Mouse (Mus musculus) forebrain, embryonic 16.5 days (tissue): ENCODE results near the gene Cnot1. TPM values are rescaled to one million over a fixed set of nuclear protein-coding genes. Genes with fewer than 3 reads are reported as not detected.

Experiments used
- ATAC-seq: fragments of 200-750 bp; cut with Nextera tagmentation; 2 replicates; pipeline ENCODE4 v1.8.0; 2017; ENCODE audit warnings: mild to moderate bottlenecking, moderate library complexity
- H3K27ac ChIP-seq: fragments of 300-500 bp; sonication (generic); 2 replicates; pipeline ENCODE4 v1.5.1; 2014; ENCODE audit warnings: low read length, control low read depth
- H3K27me3 ChIP-seq: fragments of 300-500 bp; sonication (generic); replicated peaks from 2 replicates; pipeline ENCODE4 v1.6.1; 2014; ENCODE audit warnings: low read length; ENCODE audit not compliant: control insufficient read depth, insufficient read depth
- H3K36me3 ChIP-seq: fragments of 300-500 bp; sonication (generic); 2 replicates; pipeline ENCODE4 v1.6.1; 2014; ENCODE audit not compliant: control insufficient read depth, insufficient read depth
- H3K4me1 ChIP-seq: fragments of 300-500 bp; sonication (generic); replicated peaks from 2 replicates; pipeline ENCODE4 v1.6.1; 2014; ENCODE audit warnings: low read length; ENCODE audit not compliant: control insufficient read depth, insufficient read depth
- H3K4me2 ChIP-seq: fragments of 300-500 bp; sonication (generic); 2 replicates; pipeline ENCODE4 v1.6.1; 2014; ENCODE audit warnings: mild to moderate bottlenecking, low read length, control low read depth
- H3K4me3 ChIP-seq: fragments of 300-500 bp; sonication (generic); replicated peaks from 2 replicates; pipeline ENCODE4 v1.5.1; 2014; ENCODE audit warnings: mild to moderate bottlenecking, low read length, control low read depth
- H3K9ac ChIP-seq: fragments of 300-500 bp; sonication (generic); replicated peaks from 2 replicates; pipeline ENCODE4 v1.6.1; 2014; ENCODE audit warnings: low read depth, low read length, control low read depth
- H3K9me3 ChIP-seq: fragments of 300-500 bp; sonication (generic); 2 replicates; pipeline ENCODE4 v1.6.1; 2016; ENCODE audit warnings: low read length; ENCODE audit not compliant: control insufficient read depth
- WGBS: fragments of 180-500 bp; shearing (Covaris S2); extraction: QIAGEN DNeasy Blood & Tissue Kit; methylation state at CpG from one replicate; pipeline ENCODE4 v1.1.7; 2014; 5-methylcytosine and 5-hydroxymethylcytosine counted together
- polyA plus RNA-seq: library from polyadenylated mRNA; unstranded; fragments of >200 nt; fragmentation: Nextera tagmentation; extraction: Ambion mirVana; gene quantifications from 2 replicates; pipeline ENCODE4 v1.2.1, GENCODE M21; 2015

Cnot1 gene
- polyA plus RNA-seq, 1 experiment from 2014 or later: 58.5 TPM

- ATAC-seq: no peak
- Histone ChIP-seq H3K27ac (no peak overlapping the region), H3K9ac (no peak overlapping the region), H3K4me1 (no peaks in the 10 kb centered on the region), H3K4me2 (no peak overlapping the region), H3K4me3 (no peak overlapping the region), H3K36me3 (no peaks in the 10 kb centered on the region), H3K27me3 (no peaks in the 10 kb centered on the region), H3K9me3 (no peaks in the 10 kb centered on the region)
- 78% methylated on average over 5 of the region's 5 CpGs for whole genome bisulfite sequencing
Observed at GRCm38 (mm10) chr8:95822096-95822495, 14.8 kb upstream of the Cnot1 start.

- Histone ChIP-seq H3K36me3 (no peaks in the 10 kb centered on the region), H3K4me3 (no peak overlapping the region), H3K9me3 (no peaks in the 10 kb centered on the region), H3K27ac (no peak overlapping the region), H3K9ac (no peak overlapping the region), H3K4me1 (no peaks in the 10 kb centered on the region), H3K27me3 (no peaks in the 10 kb centered on the region), H3K4me2 (no peak overlapping the region)
- ATAC-seq: no peak
- 95% methylated on average over 6 of the region's 6 CpGs for WGBS
Observed at GRCm38 (mm10) chr8:95821266-95821665, 14.0 kb upstream of the Cnot1 start.

GRCm38 (mm10) chr8:95818211-95818610 is 10.9 kb upstream of the Cnot1 start:
- no peak for ATAC-seq
- no peak overlapping the region for H3K9ac ChIP-seq
- H3K4me3 ChIP-seq: no peak overlapping the region
- H3K27ac ChIP-seq: no peak overlapping the region
- H3K27me3 ChIP-seq: no peaks in the 10 kb centered on the region
- WGBS: 47% methylated on average over 1 of the region's 1 CpGs
- H3K36me3 ChIP-seq: no peaks in the 10 kb centered on the region
- H3K4me1 ChIP-seq: no peaks in the 10 kb centered on the region
- H3K9me3 ChIP-seq: no peaks in the 10 kb centered on the region
- no peak overlapping the region for H3K4me2 ChIP-seq

- Histone ChIP-seq H3K27me3 (no peaks in the 10 kb centered on the region), H3K36me3 (no peaks in the 10 kb centered on the region), H3K9ac (no peak overlapping the region), H3K4me3 (no peak overlapping the region), H3K27ac (no peak overlapping the region), H3K9me3 (no peaks in the 10 kb centered on the region), H3K4me2 (no peak overlapping the region), H3K4me1 (no peaks in the 10 kb centered on the region)
- WGBS: 63% methylated on average over 3 of the region's 3 CpGs
- no peak for ATAC-seq
Observed at GRCm38 (mm10) chr8:95817597-95817996, 10.3 kb upstream of the Cnot1 start.

GRCm38 (mm10) chr8:95816044-95816708 is 8.9 kb upstream of the Cnot1 start:
- no peak overlapping the region for H3K4me3 ChIP-seq
- WGBS: 55% methylated on average over 6 of the region's 6 CpGs

GRCm38 (mm10) chr8:95810184-95810591 is 2.9 kb upstream of the Cnot1 start:
- no peaks in the 10 kb centered on the region for H3K9me3 ChIP-seq
- H3K4me1 ChIP-seq: peaks cover 11% of the 10 kb centered on the region
- ATAC-seq: no peak
- H3K9ac ChIP-seq: no peak overlapping the region
- no peak overlapping the region for H3K4me2 ChIP-seq
- 51% methylated on average over 3 of the region's 3 CpGs for WGBS
- no peaks in the 10 kb centered on the region for H3K27me3 ChIP-seq
- no peaks in the 10 kb centered on the region for H3K36me3 ChIP-seq
- no peak overlapping the region for H3K4me3 ChIP-seq
- H3K27ac ChIP-seq: no peak overlapping the region

More at GRCm38 (mm10) chr8:95816044-95816708, 8.9 kb upstream of the Cnot1 start:
- H3K27ac ChIP-seq: no peak overlapping the region
- H3K36me3 ChIP-seq: no peaks in the 10 kb centered on the region
- no peak overlapping the region for H3K9ac ChIP-seq
- no peaks in the 10 kb centered on the region for H3K4me1 ChIP-seq
- no peaks in the 10 kb centered on the region for H3K9me3 ChIP-seq
- no peaks in the 10 kb centered on the region for H3K27me3 ChIP-seq
- no peak for ATAC-seq
- H3K4me2 ChIP-seq: no peak overlapping the region

- no peaks in the 10 kb centered on the region for H3K36me3 ChIP-seq
- no peak overlapping the region for H3K9ac ChIP-seq
- H3K27me3 ChIP-seq: no peaks in the 10 kb centered on the region
- H3K4me2 ChIP-seq: no peak overlapping the region
- H3K27ac ChIP-seq: no peak overlapping the region
- ATAC-seq: no peak
- H3K4me3 ChIP-seq: no peak overlapping the region
- WGBS: 84% methylated on average over 5 of the region's 5 CpGs
- H3K4me1 ChIP-seq: peaks cover 17% of the 10 kb centered on the region
- no peaks in the 10 kb centered on the region for H3K9me3 ChIP-seq
Observed at GRCm38 (mm10) chr8:95809116-95809515, 1.9 kb upstream of the Cnot1 start.

GRCm38 (mm10) chr8:95808631-95809030 is 1.4 kb upstream of the Cnot1 start:
- Histone ChIP-seq H3K4me1 (peaks cover 17% of the 10 kb centered on the region), H3K4me2 (no peak overlapping the region), H3K9me3 (no peaks in the 10 kb centered on the region), H3K27ac (no peak overlapping the region), H3K27me3 (no peaks in the 10 kb centered on the region), H3K9ac (no peak overlapping the region), H3K36me3 (no peaks in the 10 kb centered on the region), H3K4me3 (no peak overlapping the region)
- 89% methylated on average over 4 of the region's 4 CpGs for WGBS
- ATAC-seq: no peak

GRCm38 (mm10) chr8:95807861-95808260 is 597 bp upstream of the Cnot1 start:
- Histone ChIP-seq H3K4me3 (peak overlapping the region; percentile 85), H3K4me1 (peaks cover 17% of the 10 kb centered on the region), H3K27ac (peak overlapping the region; percentile 95), H3K9ac (peak overlapping the region; percentile 63), H3K4me2 (peak overlapping the region; percentile 62), H3K36me3 (no peaks in the 10 kb centered on the region), H3K9me3 (no peaks in the 10 kb centered on the region), H3K27me3 (no peaks in the 10 kb centered on the region)
- ATAC-seq: peak; percentile 95
- WGBS: under 1% methylated on average over 20 of the region's 20 CpGs
